Mouse (Mus musculus) cortical plate, adult 2 months (tissue): ENCODE measurements around the gene Fbxl22.

Experiments used
- CTCF ChIP-seq: fragments of 200-500 bp; IDR thresholded peaks from 2 replicates; pipeline ENCODE4 v1.5.1; 2011; ENCODE audit warnings: mild to moderate bottlenecking, control low read depth, low read length; ENCODE audit not compliant: insufficient read depth; ENCODE audit errors: extremely low read depth
- POLR2A ChIP-seq: fragments of 200-500 bp; IDR thresholded peaks from 2 replicates; pipeline ENCODE4 v1.6.1; 2011; ENCODE audit warnings: mild to moderate bottlenecking, low read length, control low read depth; ENCODE audit not compliant: insufficient read depth; ENCODE audit errors: extremely low read depth

- TF ChIP-seq CTCF (no peak), POLR2A (no peak)
Observed at GRCm38 (mm10) chr9:66508890-66509399, 5.4 kb downstream of the Fbxl22 start.
